Mouse (Mus musculus) layer of hippocampus, postnatal 14 days (tissue): ENCODE data around the gene Atp6v0d1. TPM values are rescaled to one million over a fixed set of nuclear protein-coding genes. Genes with fewer than 3 reads are reported as not detected.
"Not testable (repeated sequence)": the region's sequence is repeated elsewhere in the genome, so short reads cannot be mapped to it uniquely, and the experiment has no call there.

Experiments used
- DNase-seq, 2 experiments: peaks; one replicate each; pipeline ENCODE4 v3.0.0; 2021 to 2022; ENCODE audit warnings: low spot score in 2 of 2, mixed read lengths in 1 of 2
- long read RNA-seq, 2 experiments: library from polyadenylated mRNA; stranded (forward); transcript quantifications; one replicate each; pipeline ENCODE4 v2.0.0; 2021
- total RNA-seq, 2 experiments: library from RNA; stranded (reverse); gene quantifications; 2 replicates each; pipeline ENCODE4 v1.2.3; 2021

Gene Atp6v0d1
- 100 to 1,000 TPM; 321 to 323 TPM for total RNA-seq
- long read RNA-seq, experiment 1, transcript Atp6v0d1-201 (8 exons, 1,629 nt): major isoform, 211 of 226 reads
- long read RNA-seq, experiment 1, partial matches to known transcripts: 13 of 226 reads
- long read RNA-seq, experiment 1, other reads (novel, unspliced or antisense): 2 of 226 reads
- long read RNA-seq, experiment 2, transcript Atp6v0d1-201 (8 exons, 1,629 nt): major isoform, 322 of 354 reads
- long read RNA-seq, experiment 2, partial matches to known transcripts: 18 of 354 reads
- long read RNA-seq, experiment 2, other reads (novel, unspliced or antisense): 14 of 354 reads

- peak; percentile 99 to 100 for DNase-seq
Observed at GRCm38 (mm10) chr8:105565952-105566702, at the start of gene Atp6v0d1. Gene Atp6v0d1 (minus strand): TSS chr8:105566047.

- no peak for DNase-seq
Observed at GRCm38 (mm10) chr8:105613830-105614511, 48.1 kb upstream of the Atp6v0d1 start.

GRCm38 (mm10) chr8:105613037-105613436 is 47.2 kb upstream of the Atp6v0d1 start:
- no peak for DNase-seq

- no peak for DNase-seq
Observed at GRCm38 (mm10) chr8:105611836-105612235, 46.0 kb upstream of the Atp6v0d1 start.

- no peak for DNase-seq
Observed at GRCm38 (mm10) chr8:105609771-105610170, 43.9 kb upstream of the Atp6v0d1 start.

GRCm38 (mm10) chr8:105609355-105609754 is 43.5 kb upstream of the Atp6v0d1 start:
- DNase-seq: no peak

- DNase-seq: no peak
Observed at GRCm38 (mm10) chr8:105607684-105608083, 41.8 kb upstream of the Atp6v0d1 start.

GRCm38 (mm10) chr8:105607062-105607461 is 41.2 kb upstream of the Atp6v0d1 start:
- DNase-seq: no peak

GRCm38 (mm10) chr8:105606189-105607023 is 40.6 kb upstream of the Atp6v0d1 start:
- DNase-seq: peak; percentile 84 to 90

GRCm38 (mm10) chr8:105605491-105606188 is 39.8 kb upstream of the Atp6v0d1 start:
- DNase-seq: peak in 1 of 2 experiments; percentile 54

GRCm38 (mm10) chr8:105604804-105605381 is 39.0 kb upstream of the Atp6v0d1 start, which contains the start of gene Ripor1:
Gene Ripor1 (plus strand): TSS chr8:105605255.
- DNase-seq: peak; percentile 73 to 78

GRCm38 (mm10) chr8:105602540-105602939 is 36.7 kb upstream of the Atp6v0d1 start:
- not testable (repeated sequence) for DNase-seq

- no peak for DNase-seq
Observed at GRCm38 (mm10) chr8:105601301-105601700, 35.5 kb upstream of the Atp6v0d1 start.

GRCm38 (mm10) chr8:105598777-105599176 is 32.9 kb upstream of the Atp6v0d1 start:
- no peak for DNase-seq

GRCm38 (mm10) chr8:105596362-105597034 is 30.7 kb upstream of the Atp6v0d1 start:
- no peak for DNase-seq

GRCm38 (mm10) chr8:105594451-105595242 is 28.8 kb upstream of the Atp6v0d1 start:
- DNase-seq: no peak

- no peak for DNase-seq
Observed at GRCm38 (mm10) chr8:105593859-105594258, 28.0 kb upstream of the Atp6v0d1 start.

- DNase-seq: no peak
Observed at GRCm38 (mm10) chr8:105592431-105592830, 26.6 kb upstream of the Atp6v0d1 start.
